Comparison of ENCODE assay signal across 8 mouse cellular contexts in the genomic region with DNA sequence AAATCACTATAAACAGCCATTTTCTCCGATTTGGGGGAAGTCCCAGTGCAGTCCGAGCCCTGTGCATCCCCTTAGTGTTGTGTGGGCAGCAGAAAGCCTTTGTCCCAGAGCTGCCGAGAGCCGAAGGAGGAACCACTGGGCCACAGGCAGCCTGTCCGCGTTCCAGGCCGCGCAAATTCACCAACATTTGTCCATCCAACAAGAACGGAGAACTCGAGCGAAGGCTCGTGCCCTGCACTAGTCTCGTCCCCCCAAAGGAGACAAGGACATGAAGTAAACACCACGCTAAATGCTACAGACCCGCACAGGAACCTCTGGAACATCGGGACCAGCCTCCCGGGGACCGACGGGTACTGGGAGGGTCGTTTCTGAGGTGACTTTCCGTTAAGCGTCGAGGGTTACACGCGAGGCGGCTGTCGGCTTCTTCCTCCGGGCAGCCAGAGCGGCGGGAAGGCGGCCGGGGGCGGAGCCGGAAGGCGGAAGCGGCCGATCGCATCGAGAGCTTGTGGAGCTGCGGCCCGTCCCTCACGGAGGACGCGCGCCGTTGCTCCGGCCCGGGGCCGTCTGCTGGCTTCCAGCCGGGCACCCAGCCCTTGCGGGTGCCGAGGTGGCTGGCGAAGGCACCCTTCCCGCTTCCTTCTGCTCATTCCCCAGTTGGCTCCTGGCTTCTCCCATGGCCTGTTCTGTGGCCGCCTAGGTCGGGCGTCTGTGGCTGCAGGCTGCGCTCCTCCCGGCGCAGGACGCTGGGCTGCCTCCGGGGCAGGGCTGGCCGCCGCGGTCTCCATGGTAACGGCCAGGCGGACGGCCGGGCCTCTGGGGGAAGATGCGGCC. TPM values are rescaled to one million over a fixed set of nuclear protein-coding genes. Genes with fewer than 3 reads are reported as not detected.
DNase-seq lines count a peak whose midpoint lies in the region; ATAC-seq and TF ChIP-seq lines count a peak whose summit lies in the region.

TSS of gene Phtf1 (plus strand) at position 250 of the 831 bp plus-strand sequence.

- H3K27ac ChIP-seq in bone marrow macrophage, adult 2 months (ENCODE audit: insufficient read depth, low read depth, low read length) = peak within 1 kb of the TSS; percentile 82
- peak within 1 kb of the TSS; percentile 84 for H3K27ac ChIP-seq in embryonic fibroblast, embryonic 13.5 days (ENCODE audit: insufficient read depth, low read length)
- H3K27ac ChIP-seq in heart, embryonic 11.5 days (ENCODE audit: low read depth, low read length) = peak within 1 kb of the TSS; percentile 96
- H3K27ac ChIP-seq in kidney, embryonic 16.5 days (ENCODE audit: low read length) = peak within 1 kb of the TSS; percentile 97
- peak within 1 kb of the TSS; percentile 84 for H3K27ac ChIP-seq in liver, adult 2 months (replicated peaks; ENCODE audit: insufficient read depth, low read depth, low read length)

- H3K9ac ChIP-seq in heart, embryonic 11.5 days (ENCODE audit: low read depth, low read length) = peak within 1 kb of the TSS; percentile 86
- H3K9ac ChIP-seq in kidney, embryonic 16.5 days (replicated peaks; ENCODE audit: low read length) = peak within 1 kb of the TSS; percentile 95
- peak within 1 kb of the TSS; percentile 86 for H3K9ac ChIP-seq in liver, adult 2 months (ENCODE audit: low read depth, low read length)

- TF ChIP-seq CTCF in bone marrow macrophage, adult 2 months (IDR thresholded peaks at IDR 0.05; ENCODE audit: low read depth, low read length) = no peak
- no peak for TF ChIP-seq CTCF in embryonic fibroblast, embryonic 13.5 days (IDR thresholded peaks at IDR 0.05; ENCODE audit: borderline replicate concordance, insufficient read depth, low read length)
- 0 out of 2 replicates have a peak, but pooled peaks have one; percentile 6 for TF ChIP-seq CTCF in liver, adult 2 months (IDR thresholded peaks at IDR 0.05; ENCODE audit: low read depth, low read length)

- no peaks in the 10 kb centered on the region for H3K79me2 ChIP-seq in liver, adult 2 months (ENCODE audit: control insufficient read depth, insufficient read depth, low read length)
- peaks cover 13% of the 10 kb centered on the region for H3K79me2 ChIP-seq in myocyte (ENCODE audit: control insufficient read depth, insufficient read depth)

- under 1% methylated on average over 70 of the region's 70 CpGs for WGBS in heart, embryonic 11.5 days (ENCODE audit: insufficient replicate concordance)
- WGBS in kidney, embryonic 16.5 days = under 1% methylated on average over 70 of the region's 70 CpGs
- under 1% methylated on average over 70 of the region's 70 CpGs for WGBS in liver, adult 2 months

- H3K4me2 ChIP-seq in heart, embryonic 11.5 days = peak within 1 kb of the TSS; percentile 86
- peak within 1 kb of the TSS; percentile 85 for H3K4me2 ChIP-seq in kidney, embryonic 16.5 days (replicated peaks; ENCODE audit: low read depth, low read length)
- H3K4me2 ChIP-seq in myocyte (ENCODE audit: low read depth) = peak within 1 kb of the TSS; percentile 93

- no peaks in the 10 kb centered on the region for H3K9me3 ChIP-seq in heart, embryonic 11.5 days (replicated peaks; ENCODE audit: control insufficient read depth, low read length)
- H3K9me3 ChIP-seq in kidney, embryonic 16.5 days (ENCODE audit: low read length) = no peaks in the 10 kb centered on the region

- H3ac ChIP-seq in myocyte (ENCODE audit: control insufficient read depth, insufficient read length) = peak within 1 kb of the TSS; percentile 42

- peak; percentile 94 for DNase-seq in A20 (ENCODE audit: low read depth, low spot score)
- peak; percentile 67 for DNase-seq in liver, adult 2 months (ENCODE audit: extremely low read depth, low read depth, low spot score)
- peak; percentile 80 for DNase-seq in splenic B cell, adult 2 months (ENCODE audit: low read depth, low spot score)

- TF ChIP-seq POLR2A in bone marrow macrophage, adult 2 months (IDR thresholded peaks at IDR 0.05; ENCODE audit: borderline replicate concordance, low read depth, low read length) = no peak
- TF ChIP-seq POLR2A in embryonic fibroblast, embryonic 13.5 days (IDR thresholded peaks at IDR 0.05; ENCODE audit: low read depth, low read length) = peak; percentile 80
- 0 out of 2 replicates have a peak, but pooled peaks have one; percentile 61 for TF ChIP-seq POLR2A in liver, adult 2 months (IDR thresholded peaks at IDR 0.05; ENCODE audit: extremely low read depth, insufficient read depth, low read length)
- TF ChIP-seq POLR2A in myocyte (IDR thresholded peaks at IDR 0.05; ENCODE audit: insufficient read length, low read depth) = peak; percentile 80

- H3K4me3 ChIP-seq in bone marrow macrophage, adult 2 months (ENCODE audit: insufficient read depth, low read length) = peak within 1 kb of the TSS; percentile 90
- H3K4me3 ChIP-seq in embryonic fibroblast, embryonic 13.5 days (ENCODE audit: insufficient read depth, low read length) = peak within 1 kb of the TSS; percentile 64
- H3K4me3 ChIP-seq in heart, embryonic 11.5 days (ENCODE audit: low read depth, low read length) = peak within 1 kb of the TSS; percentile 91
- H3K4me3 ChIP-seq in kidney, embryonic 16.5 days (ENCODE audit: low read length) = peak within 1 kb of the TSS; percentile 93
- H3K4me3 ChIP-seq in liver, adult 2 months (ENCODE audit: insufficient read depth, low read depth, low read length) = peak within 1 kb of the TSS; percentile 95
- H3K4me3 ChIP-seq in myocyte = peak within 1 kb of the TSS; percentile 67

- no peaks in the 10 kb centered on the region for H3K36me3 ChIP-seq in heart, embryonic 11.5 days (ENCODE audit: control insufficient read depth, insufficient read depth, low read length)
- H3K36me3 ChIP-seq in kidney, embryonic 16.5 days (ENCODE audit: insufficient read depth, low read length) = peaks cover 3% of the 10 kb centered on the region; the same call in 1 of the 2 replicates
- peaks cover 13% of the 10 kb centered on the region for H3K36me3 ChIP-seq in liver, adult 2 months (ENCODE audit: control insufficient read depth, insufficient read depth, low read length)
- H3K36me3 ChIP-seq in myocyte (ENCODE audit: control insufficient read depth, insufficient read depth) = peaks cover 14% of the 10 kb centered on the region
- H3K36me3 ChIP-seq in splenic B cell, adult 2 months (ENCODE audit: control insufficient read depth, insufficient read depth, low read length, poor library complexity, severe bottlenecking) = peaks cover 2% of the 10 kb centered on the region; the same call in 1 of the 2 replicates

- ATAC-seq in heart, embryonic 11.5 days (replicated peaks; ENCODE audit: insufficient number of reproducible peaks, low FRiP score, low TSS enrichment) = peak; percentile 96
- peak; percentile 99 for ATAC-seq in kidney, embryonic 16.5 days (ENCODE audit: low FRiP score, low TSS enrichment)

- H3K27me3 ChIP-seq in heart, embryonic 11.5 days (ENCODE audit: control insufficient read depth, insufficient read depth, low read length) = no peaks in the 10 kb centered on the region
- H3K27me3 ChIP-seq in kidney, embryonic 16.5 days (ENCODE audit: insufficient read depth, low read length) = no peaks in the 10 kb centered on the region
- H3K27me3 ChIP-seq in liver, adult 2 months (ENCODE audit: control insufficient read depth, insufficient read depth, low read length) = no peaks in the 10 kb centered on the region
- H3K27me3 ChIP-seq in myocyte (ENCODE audit: control insufficient read depth, insufficient read depth, insufficient read length) = no peaks in the 10 kb centered on the region
- H3K27me3 ChIP-seq in splenic B cell, adult 2 months (ENCODE audit: control insufficient read depth, insufficient read depth, low read length, poor library complexity, severe bottlenecking) = no peaks in the 10 kb centered on the region

- no peaks in the 10 kb centered on the region for H3K4me1 ChIP-seq in bone marrow macrophage, adult 2 months (ENCODE audit: control insufficient read depth, insufficient read depth, low read length)
- H3K4me1 ChIP-seq in embryonic fibroblast, embryonic 13.5 days (ENCODE audit: control insufficient read depth, insufficient read depth, low read length) = peaks cover 2% of the 10 kb centered on the region; the same call in 1 of the 2 replicates
- 0 out of 2 replicates have a peak, but pooled peaks cover 10% of the 10 kb centered on the region for H3K4me1 ChIP-seq in heart, embryonic 11.5 days (ENCODE audit: control insufficient read depth, insufficient read depth, low read length)
- peaks cover 10% of the 10 kb centered on the region for H3K4me1 ChIP-seq in kidney, embryonic 16.5 days (ENCODE audit: insufficient read depth, low read length)
- H3K4me1 ChIP-seq in liver, adult 2 months (ENCODE audit: control insufficient read depth, insufficient read depth, low read length) = peaks cover 5% of the 10 kb centered on the region; the same call in 1 of the 2 replicates

TF ChIP-seq in myocyte, 11 proteins besides CTCF, POLR2A, EP300 and RAD21:
- TF ChIP-seq TCF3 (IDR thresholded peaks at IDR 0.05; ENCODE audit: insufficient read length, low read depth) = no peak
- TF ChIP-seq POLR2AphosphoS2 (IDR thresholded peaks at IDR 0.05; ENCODE audit: insufficient read length, low read depth) = peak; percentile 93

RNA-seq across cellular contexts. Expression of gene Phtf1, which starts in this region (rescaled TPM):
- polyA plus RNA-seq in bone marrow macrophage, adult 2 months (2012; ENCODE audit: insufficient read depth, insufficient read length, missing spikeins) = 14.0 and 15.6 TPM in 2 replicates
- 47.7 and 53.1 TPM in 2 replicates for polyA plus RNA-seq in embryonic fibroblast, embryonic 13.5 days (2011; ENCODE audit: insufficient read length, low read depth, missing spikeins)
- polyA plus RNA-seq in heart, embryonic 11.5 days (2014; fragmentation: Nextera tagmentation; extraction: Ambion mirVana) = 18.7 and 18.9 TPM in 2 replicates
- 25.9 and 26.8 TPM in 2 replicates for polyA plus RNA-seq in kidney, embryonic 16.5 days (2015; fragmentation: Nextera tagmentation; extraction: Ambion mirVana)
- total RNA-seq in liver, adult 2 months (2014; rRNA removed) = 5.2 TPM in 2 replicates
- polyA plus RNA-seq in liver, adult 2 months (2012; rRNA removed) = 1.2 and 1.6 TPM in 2 replicates
- 5.5 TPM for polyA plus RNA-seq in myocyte (2012; fragmentation: generic; extraction: Trizol)

Comparison
In these comparisons a context has a peak if more than half of its experiments do, and no peak if none do; other contexts are left out.
1. Peak in every context shown above with its lines: DNase-seq, ATAC-seq, H3K4me3 ChIP-seq and H3K27ac ChIP-seq.